Mouse (Mus musculus): ENCODE data around the gene Hnrnph2. TPM values are rescaled to one million over a fixed set of nuclear protein-coding genes. Genes with fewer than 3 reads are reported as not detected.

Gene Hnrnph2
- polyA plus RNA-seq, 1 experiment from 2014 or later: 138 TPM

DNA sequence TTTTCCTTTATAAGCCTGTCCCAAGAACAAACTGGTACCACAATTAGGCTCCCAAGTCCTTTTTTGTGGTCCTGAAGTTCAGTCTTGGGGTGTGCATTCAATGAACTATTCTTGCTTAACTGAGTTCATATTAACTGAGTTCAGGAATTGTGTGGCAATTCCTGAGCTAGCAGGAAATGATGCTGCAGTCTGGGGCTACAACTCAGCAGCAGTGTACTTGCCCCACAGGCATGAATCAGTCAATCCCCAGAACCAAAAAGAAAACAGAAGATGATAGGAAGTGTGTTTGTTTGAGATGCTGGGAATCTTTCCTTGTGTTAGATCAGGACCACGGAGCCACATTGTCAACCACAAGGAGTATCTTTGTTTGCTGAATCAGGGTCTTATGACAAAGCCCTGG is 51.1 kb downstream of the Hnrnph2 start:
- H3K4me2 ChIP-seq (replicated peaks): no peak overlapping the region
- no peak overlapping the region for H3K9ac ChIP-seq
- H3K4me1 ChIP-seq: no peaks in the 10 kb centered on the region
- H3K9me3 ChIP-seq (replicated peaks): no peaks in the 10 kb centered on the region
- H3K4me3 ChIP-seq (replicated peaks): no peak overlapping the region
- ATAC-seq (ENCODE audit: insufficient number of reproducible peaks, low FRiP score, low TSS enrichment, low read depth): no peak
- no peaks in the 10 kb centered on the region for H3K36me3 ChIP-seq
- H3K27ac ChIP-seq (replicated peaks): no peak overlapping the region
- H3K27me3 ChIP-seq: no peaks in the 10 kb centered on the region
- WGBS: 63% methylated on average over 1 of the region's 1 CpGs

Other genes with a start within 250 kb of the Hnrnph2 start
- 3.9 and 4.1 TPM in 2 replicates for gene Drp2, start 196.6 kb upstream of the Hnrnph2 start, polyA plus RNA-seq (2015; fragmentation: Nextera tagmentation; extraction: Ambion mirVana)
- gene Taf7l, start 124.7 kb upstream of the Hnrnph2 start, polyA plus RNA-seq (2015; fragmentation: Nextera tagmentation; extraction: Ambion mirVana): 0.08 and 0.33 TPM in 2 replicates
- gene Timm8a1, start 59.3 kb upstream of the Hnrnph2 start, polyA plus RNA-seq (2015; fragmentation: Nextera tagmentation; extraction: Ambion mirVana): 60.5 and 64.9 TPM in 2 replicates
- 2.2 and 2.5 TPM in 2 replicates for gene Btk, start 17.6 kb upstream of the Hnrnph2 start, polyA plus RNA-seq (2015; fragmentation: Nextera tagmentation; extraction: Ambion mirVana)
- gene Rpl36a, start 15.5 kb upstream of the Hnrnph2 start, polyA plus RNA-seq (2015; fragmentation: Nextera tagmentation; extraction: Ambion mirVana): 400 and 403 TPM in 2 replicates
- 4.3 and 5.6 TPM in 2 replicates for gene Gla, start 54 bp upstream of the Hnrnph2 start, polyA plus RNA-seq (2015; fragmentation: Nextera tagmentation; extraction: Ambion mirVana)
- gene Armcx4, start 85.3 kb downstream of the Hnrnph2 start, polyA plus RNA-seq (2015; fragmentation: Nextera tagmentation; extraction: Ambion mirVana): 4.5 and 5.1 TPM in 2 replicates
- gene Armcx1, start 116.8 kb downstream of the Hnrnph2 start, polyA plus RNA-seq (2015; fragmentation: Nextera tagmentation; extraction: Ambion mirVana): 62.1 and 64.1 TPM in 2 replicates
- 26.9 and 27.2 TPM in 2 replicates for gene Armcx6, start 150.2 kb downstream of the Hnrnph2 start, polyA plus RNA-seq (2015; fragmentation: Nextera tagmentation; extraction: Ambion mirVana)
- 86.9 and 96.8 TPM in 2 replicates for gene Armcx3, start 155.4 kb downstream of the Hnrnph2 start, polyA plus RNA-seq (2015; fragmentation: Nextera tagmentation; extraction: Ambion mirVana)
- gene Armcx2, start 208.0 kb downstream of the Hnrnph2 start, polyA plus RNA-seq (2015; fragmentation: Nextera tagmentation; extraction: Ambion mirVana): 73.4 and 75.7 TPM in 2 replicates

All from embryonic facial prominence, embryonic 15.5 days (tissue).